Mouse (Mus musculus) liver, embryonic 13.5 days (tissue): Measurements from ENCODE around the gene Ntm. TPM values are rescaled to one million over a fixed set of nuclear protein-coding genes. Genes with fewer than 3 reads are reported as not detected.

Experiments used
- ATAC-seq: fragments of 200-750 bp; cut with Nextera tagmentation; 2 replicates; pipeline ENCODE4 v1.8.0; 2017; ENCODE audit warnings: low read depth, mild to moderate bottlenecking, moderate number of reproducible peaks, moderate library complexity
- DNase-seq: peaks from one replicate; pipeline ENCODE4 v3.0.0; 2022
- H3K27ac ChIP-seq: fragments of 300-500 bp; sonication (generic); 2 replicates; pipeline ENCODE4 v1.5.1; 2015; ENCODE audit warnings: moderate library complexity, mild to moderate bottlenecking, inconsistent platforms
- H3K27me3 ChIP-seq: fragments of 300-500 bp; sonication (generic); 2 replicates; pipeline ENCODE4 v1.6.1; 2015; ENCODE audit warnings: mild to moderate bottlenecking, inconsistent platforms
- H3K36me3 ChIP-seq: fragments of 300-500 bp; sonication (generic); 2 replicates; pipeline ENCODE4 v1.6.1; 2015; ENCODE audit warnings: mild to moderate bottlenecking, inconsistent platforms
- H3K4me1 ChIP-seq: fragments of 300-500 bp; sonication (generic); replicated peaks from 2 replicates; pipeline ENCODE4 v1.6.1; 2015; ENCODE audit warnings: inconsistent platforms
- H3K4me2 ChIP-seq: fragments of 300-500 bp; sonication (generic); 2 replicates; pipeline ENCODE4 v1.6.1; 2015; ENCODE audit warnings: inconsistent platforms, mild to moderate bottlenecking, moderate library complexity
- H3K4me3 ChIP-seq: fragments of 300-500 bp; sonication (generic); replicated peaks from 2 replicates; pipeline ENCODE4 v1.5.1; 2015; ENCODE audit warnings: mild to moderate bottlenecking, inconsistent platforms
- H3K9ac ChIP-seq: fragments of 300-500 bp; sonication (generic); 2 replicates; pipeline ENCODE4 v1.6.1; 2015; ENCODE audit warnings: mild to moderate bottlenecking, inconsistent platforms
- H3K9me3 ChIP-seq: fragments of 300-500 bp; sonication (generic); replicated peaks from 2 replicates; pipeline ENCODE4 v1.6.1; 2016; ENCODE audit warnings: inconsistent platforms
- WGBS: fragments of 180-500 bp; shearing (Covaris S2); methylation state at CpG from one replicate; pipeline ENCODE4 v1.1.7; 2015; ENCODE audit not compliant: insufficient replicate concordance; 5-methylcytosine and 5-hydroxymethylcytosine counted together
- polyA plus RNA-seq: library from polyadenylated mRNA; unstranded; fragments of >200 nt; fragmentation: Nextera tagmentation; extraction: Ambion mirVana; gene quantifications from 2 replicates; pipeline ENCODE4 v1.2.1, GENCODE M21; 2015

Gene Ntm
- polyA plus RNA-seq, 1 experiment from 2014 or later: 1.2 TPM

DNA sequence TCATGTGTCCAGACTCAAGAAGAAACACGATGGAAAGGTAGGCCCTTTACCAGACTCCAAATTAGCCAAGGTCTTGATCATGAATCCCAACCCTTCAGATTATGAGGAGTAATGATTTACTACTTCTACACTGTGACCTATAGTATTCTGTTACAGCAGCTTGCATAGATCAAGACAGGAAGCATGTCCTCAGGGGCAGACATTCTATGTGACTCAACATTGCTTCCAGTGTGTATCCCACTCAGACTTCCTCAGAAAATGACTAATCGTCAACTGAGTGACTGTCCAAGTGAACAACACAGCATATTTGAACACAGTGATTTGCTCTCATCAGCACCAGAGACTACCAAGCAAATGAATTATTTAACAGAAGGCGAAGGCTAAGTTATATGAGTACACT lies 632.5 kb downstream of the Ntm start:
- Histone ChIP-seq H3K9ac (no peak overlapping the region), H3K4me1 (no peaks in the 10 kb centered on the region), H3K36me3 (no peaks in the 10 kb centered on the region), H3K27me3 (no peaks in the 10 kb centered on the region), H3K4me2 (no peak overlapping the region), H3K9me3 (no peaks in the 10 kb centered on the region), H3K4me3 (no peak overlapping the region), H3K27ac (no peak overlapping the region)
- ATAC-seq (no peak), DNase-seq (no peak)
- WGBS: 55% methylated on average over 3 of the region's 3 CpGs

DNA sequence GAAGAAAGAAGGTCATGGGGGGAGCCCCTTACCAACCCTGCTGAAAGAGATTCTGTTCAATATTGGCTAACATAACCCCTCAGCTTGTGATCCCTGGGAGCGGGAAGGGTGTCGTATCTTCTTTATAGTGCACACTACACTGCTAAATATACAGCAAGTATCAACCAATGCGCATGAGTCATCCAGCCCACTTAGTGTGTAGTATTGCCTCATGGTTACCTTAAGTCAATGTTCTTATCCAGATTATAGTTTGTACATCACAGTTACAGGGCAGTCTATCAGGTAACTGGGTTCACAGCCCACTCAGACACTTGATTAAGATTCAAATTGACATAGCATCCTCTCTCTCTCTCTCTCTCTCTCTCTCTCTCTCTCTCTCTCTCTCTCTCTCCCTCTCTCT lies 636.7 kb downstream of the Ntm start:
- 73% methylated on average over 3 of the region's 3 CpGs for WGBS
- Histone ChIP-seq H3K36me3 (no peaks in the 10 kb centered on the region), H3K27ac (no peak overlapping the region), H3K9ac (no peak overlapping the region), H3K4me1 (no peaks in the 10 kb centered on the region), H3K4me3 (no peak overlapping the region), H3K9me3 (no peaks in the 10 kb centered on the region), H3K27me3 (no peaks in the 10 kb centered on the region), H3K4me2 (no peak overlapping the region)
- ATAC-seq (no peak), DNase-seq (no peak)

DNA sequence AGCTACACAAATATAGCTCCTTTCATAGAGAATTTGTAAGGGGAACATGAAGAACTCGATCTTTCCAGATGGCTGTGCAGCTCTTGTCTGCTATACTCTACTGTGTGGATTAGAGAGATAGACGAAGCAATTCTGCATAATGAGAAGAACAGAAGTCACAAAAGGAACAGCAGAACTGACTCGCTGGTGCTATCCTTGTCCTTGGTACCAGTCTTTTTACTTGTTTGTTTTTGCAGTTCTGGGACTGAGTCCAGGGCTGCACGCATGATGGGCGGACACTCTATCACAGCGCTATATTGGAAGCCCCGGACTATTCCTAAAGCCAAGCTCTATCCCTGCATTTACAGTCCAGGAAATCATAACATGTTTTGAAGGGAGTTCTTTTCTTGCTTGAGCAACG lies 637.8 kb downstream of the Ntm start:
- ATAC-seq: no peak
- Histone ChIP-seq H3K36me3 (no peaks in the 10 kb centered on the region), H3K4me2 (no peak overlapping the region), H3K9ac (no peak overlapping the region), H3K9me3 (no peaks in the 10 kb centered on the region), H3K27ac (no peak overlapping the region), H3K4me1 (no peaks in the 10 kb centered on the region), H3K27me3 (no peaks in the 10 kb centered on the region), H3K4me3 (no peak overlapping the region)
- 62% methylated on average over 8 of the region's 8 CpGs for WGBS
- no peak for DNase-seq

DNA sequence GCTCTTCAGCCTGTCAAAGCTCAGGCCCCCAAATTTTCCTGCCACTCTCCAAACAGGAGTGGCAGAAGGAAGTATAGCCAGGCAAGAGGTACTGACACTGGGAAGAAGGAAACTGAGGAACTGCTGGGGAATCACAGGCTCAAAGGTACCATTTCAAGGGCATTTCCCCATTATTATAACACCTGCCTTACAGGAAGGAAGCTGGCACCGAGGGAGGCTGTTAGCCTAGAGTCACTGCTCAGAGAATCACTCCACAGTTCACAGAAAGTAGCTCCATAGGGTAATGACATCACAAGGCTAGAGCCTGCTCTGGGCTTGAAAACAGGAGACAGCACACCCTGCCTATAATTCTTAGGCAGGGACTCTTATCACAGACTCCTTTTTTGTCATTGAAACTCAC lies 643.7 kb downstream of the Ntm start:
- 37% methylated on average over 1 of the region's 1 CpGs for WGBS
- no peaks in the 10 kb centered on the region for H3K27me3 ChIP-seq
- no peak for ATAC-seq

DNA sequence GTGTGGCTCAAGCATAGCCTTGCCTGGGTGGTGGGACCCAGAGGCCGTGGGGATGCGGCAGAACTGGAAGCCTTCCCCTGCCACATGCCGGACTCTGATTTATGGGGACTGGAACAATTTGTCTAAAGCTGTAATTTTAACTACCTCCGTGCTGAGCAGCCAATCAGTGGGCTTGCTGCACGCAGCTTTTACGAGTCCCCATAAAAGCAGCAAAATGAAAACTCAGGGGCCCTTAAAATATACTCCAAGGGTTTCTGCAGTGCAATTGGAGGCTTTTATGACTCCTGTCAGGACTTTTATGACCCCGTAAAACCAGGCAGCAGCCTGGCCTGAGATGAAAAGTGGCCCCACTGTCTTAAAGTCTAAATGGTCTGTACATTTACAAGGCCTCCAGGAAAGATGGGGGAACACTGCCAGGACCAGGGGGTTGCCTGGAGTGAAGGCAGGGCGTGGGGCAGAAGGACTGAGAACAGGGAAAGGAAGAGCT lies 644.2 kb downstream of the Ntm start:
- Histone ChIP-seq H3K27ac (no peak overlapping the region), H3K9ac (no peak overlapping the region), H3K4me1 (no peaks in the 10 kb centered on the region), H3K4me3 (no peak overlapping the region), H3K4me2 (no peak overlapping the region), H3K9me3 (no peaks in the 10 kb centered on the region), H3K27me3 (no peaks in the 10 kb centered on the region), H3K36me3 (no peaks in the 10 kb centered on the region)
- WGBS: 43% methylated on average over 8 of the region's 8 CpGs
- DNase-seq (no peak), ATAC-seq (no peak)

More for the DNA sequence above, 643.7 kb downstream of the Ntm start:
- H3K36me3 ChIP-seq: no peaks in the 10 kb centered on the region
- no peaks in the 10 kb centered on the region for H3K9me3 ChIP-seq
- no peak overlapping the region for H3K4me2 ChIP-seq
- no peak overlapping the region for H3K4me3 ChIP-seq
- no peaks in the 10 kb centered on the region for H3K4me1 ChIP-seq
- no peak overlapping the region for H3K9ac ChIP-seq
- no peak for DNase-seq
- H3K27ac ChIP-seq: no peak overlapping the region

DNA sequence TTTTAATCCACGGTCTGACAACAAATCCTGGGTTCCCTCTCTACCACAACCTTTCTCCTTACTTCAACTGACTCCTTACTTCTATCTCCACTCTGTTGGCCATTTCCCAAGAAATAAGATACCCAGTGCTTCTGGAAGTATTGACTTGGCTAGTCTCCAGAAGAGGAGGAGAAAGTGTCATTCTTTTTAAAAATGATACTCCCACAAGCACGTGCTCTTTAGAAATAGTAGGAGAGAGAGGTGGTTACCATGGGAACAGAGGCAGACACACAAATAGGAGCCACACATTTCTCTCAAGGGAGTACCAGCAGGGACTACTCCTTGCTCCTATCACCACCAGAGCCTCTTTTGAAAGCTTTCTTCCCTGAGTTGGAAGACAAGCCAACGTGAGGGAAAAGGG lies 645.3 kb downstream of the Ntm start:
- Histone ChIP-seq H3K9ac (no peak overlapping the region), H3K4me3 (no peak overlapping the region), H3K9me3 (no peaks in the 10 kb centered on the region), H3K4me1 (no peaks in the 10 kb centered on the region), H3K4me2 (no peak overlapping the region), H3K36me3 (no peaks in the 10 kb centered on the region), H3K27ac (no peak overlapping the region), H3K27me3 (no peaks in the 10 kb centered on the region)
- DNase-seq (no peak), ATAC-seq (no peak)
- 42% methylated on average over 3 of the region's 3 CpGs for WGBS

DNA sequence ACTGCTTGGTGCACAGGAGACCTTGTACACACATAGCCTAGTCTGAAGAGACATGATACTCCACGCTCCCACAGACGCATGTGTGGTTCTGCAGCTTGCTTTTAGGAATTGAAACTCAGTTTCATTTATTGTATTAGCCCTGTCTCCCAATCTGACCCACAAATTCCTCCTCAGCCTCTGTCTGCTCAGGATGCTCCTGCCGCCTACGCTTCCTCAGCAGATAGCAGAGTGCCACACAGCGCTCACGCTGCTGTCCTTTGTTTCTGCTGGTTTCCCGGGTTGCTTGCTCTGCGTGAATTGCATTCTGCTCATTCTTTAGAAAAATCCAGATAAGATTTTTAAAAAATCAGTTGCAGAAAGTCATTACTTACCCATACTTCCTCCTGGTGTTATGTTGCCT lies 647.1 kb downstream of the Ntm start:
- no peak for ATAC-seq
- H3K27ac ChIP-seq: no peak overlapping the region
- H3K9ac ChIP-seq: no peak overlapping the region
- no peaks in the 10 kb centered on the region for H3K9me3 ChIP-seq
- DNase-seq: no peak
- no peaks in the 10 kb centered on the region for H3K27me3 ChIP-seq
- H3K36me3 ChIP-seq: no peaks in the 10 kb centered on the region
- H3K4me3 ChIP-seq: no peak overlapping the region
- no peaks in the 10 kb centered on the region for H3K4me1 ChIP-seq
- WGBS: 34% methylated on average over 8 of the region's 8 CpGs
- H3K4me2 ChIP-seq: no peak overlapping the region

DNA sequence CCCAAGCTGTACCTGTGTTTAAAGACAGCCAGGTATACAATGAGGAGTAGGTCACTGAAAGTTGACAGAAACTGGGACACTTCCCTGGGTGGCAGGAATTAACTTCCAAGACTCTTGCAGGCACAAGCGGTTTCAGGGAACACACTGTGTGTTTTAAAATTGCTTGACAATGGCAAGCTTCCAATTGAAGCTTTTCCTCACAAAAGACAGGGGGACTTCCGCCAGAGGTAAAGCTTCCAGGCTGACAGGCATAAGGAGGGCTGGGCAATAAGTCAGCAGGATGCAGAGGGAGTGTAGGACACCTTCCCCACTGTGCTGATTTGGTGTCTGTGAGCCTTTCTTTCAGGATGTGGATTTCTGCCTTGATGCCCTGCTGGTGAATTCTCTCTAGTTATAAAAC lies 656.0 kb downstream of the Ntm start:
- Histone ChIP-seq H3K4me2 (no peak overlapping the region), H3K9ac (no peak overlapping the region), H3K27me3 (no peaks in the 10 kb centered on the region), H3K27ac (no peak overlapping the region), H3K4me1 (no peaks in the 10 kb centered on the region), H3K36me3 (no peaks in the 10 kb centered on the region), H3K9me3 (no peaks in the 10 kb centered on the region), H3K4me3 (no peak overlapping the region)
- whole genome bisulfite sequencing: 15% methylated on average over 2 of the region's 2 CpGs
- DNase-seq (no peak), ATAC-seq (no peak)

DNA sequence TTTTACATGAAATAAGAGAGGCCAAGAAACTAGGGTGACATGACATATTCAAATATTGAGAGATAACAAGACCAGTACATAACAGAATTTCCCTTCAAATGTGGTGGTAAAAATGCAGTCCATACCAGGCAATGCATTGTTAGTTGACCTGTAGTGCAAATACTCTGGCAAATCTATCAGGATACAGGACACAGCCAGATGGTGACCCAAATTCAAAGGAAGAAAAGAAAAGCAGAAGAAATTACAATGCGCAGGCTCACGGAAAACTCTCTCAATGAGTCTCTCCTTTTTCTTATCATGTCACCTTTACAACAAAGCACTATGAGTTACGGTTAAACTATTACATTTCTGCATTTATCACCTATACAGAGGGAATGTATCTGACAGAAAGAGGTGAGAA lies 664.6 kb downstream of the Ntm start:
- no peaks in the 10 kb centered on the region for H3K36me3 ChIP-seq
- H3K9me3 ChIP-seq: no peaks in the 10 kb centered on the region
- H3K9ac ChIP-seq: no peak overlapping the region
- no peaks in the 10 kb centered on the region for H3K27me3 ChIP-seq
- no peak for DNase-seq
- H3K4me3 ChIP-seq: no peak overlapping the region
- 74% methylated on average over 3 of the region's 3 CpGs for WGBS
- no peaks in the 10 kb centered on the region for H3K4me1 ChIP-seq
- H3K27ac ChIP-seq: no peak overlapping the region
- ATAC-seq: no peak
- H3K4me2 ChIP-seq: no peak overlapping the region

DNA sequence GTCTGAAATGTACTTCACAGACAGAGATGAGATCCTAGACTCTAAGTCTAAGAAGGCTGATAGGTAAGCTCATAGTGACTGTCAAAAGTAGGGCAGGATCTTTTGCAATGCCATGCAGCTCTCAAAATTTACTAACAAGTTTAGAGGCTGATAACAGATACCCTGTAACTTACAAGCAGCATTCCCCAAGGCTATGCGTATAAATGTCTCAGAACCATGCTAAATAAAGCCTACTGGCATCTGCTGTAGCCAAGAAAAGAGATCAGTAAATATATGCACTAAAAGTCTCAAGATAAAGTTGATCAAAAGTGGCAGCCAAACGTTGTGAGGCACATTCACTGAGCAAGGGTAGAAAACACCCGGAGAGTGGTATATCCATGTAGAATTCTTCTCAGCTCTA lies 666.2 kb downstream of the Ntm start:
- H3K36me3 ChIP-seq: no peaks in the 10 kb centered on the region
- ATAC-seq: no peak
- H3K9ac ChIP-seq: no peak overlapping the region
- no peak overlapping the region for H3K4me3 ChIP-seq
- no peak overlapping the region for H3K4me2 ChIP-seq
- no peaks in the 10 kb centered on the region for H3K27me3 ChIP-seq
- no peaks in the 10 kb centered on the region for H3K4me1 ChIP-seq
- WGBS: 67% methylated on average over 3 of the region's 3 CpGs
- DNase-seq: no peak
- H3K9me3 ChIP-seq: no peaks in the 10 kb centered on the region
- no peak overlapping the region for H3K27ac ChIP-seq

DNA sequence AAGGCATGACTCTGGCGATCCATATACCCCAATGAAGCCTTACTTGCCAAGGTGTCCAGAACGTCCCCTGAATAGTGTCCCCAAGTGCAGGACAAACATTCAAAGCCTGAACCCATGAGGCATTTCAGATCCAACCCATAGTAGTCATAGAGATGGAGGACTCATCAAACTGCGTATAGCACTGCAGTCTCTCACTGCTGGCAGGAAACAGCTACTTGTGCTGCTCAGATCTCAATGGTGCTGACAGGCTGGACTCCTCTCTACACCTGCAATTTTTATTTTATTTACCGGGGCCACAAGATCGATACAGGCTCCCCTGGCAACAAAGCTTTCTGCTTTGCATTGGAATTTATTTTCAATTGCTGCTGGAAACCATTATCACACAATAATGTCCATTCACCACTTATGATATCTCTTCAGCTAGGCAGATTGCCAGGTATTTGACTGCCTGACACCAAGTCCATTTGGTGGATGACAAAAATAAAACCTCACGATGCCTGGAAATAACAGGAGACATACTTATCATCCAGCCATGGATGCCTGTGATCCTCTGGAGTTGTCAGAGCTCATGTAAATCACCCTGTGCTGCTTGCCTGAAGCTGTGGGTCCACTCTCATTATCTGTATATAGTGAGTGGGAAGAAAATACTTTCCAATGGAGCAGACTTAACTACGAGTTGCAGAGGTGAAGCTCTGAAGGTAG lies 674.8 kb downstream of the Ntm start:
- no peaks in the 10 kb centered on the region for H3K27me3 ChIP-seq
- H3K27ac ChIP-seq: no peak overlapping the region
- no peak overlapping the region for H3K4me2 ChIP-seq
- no peaks in the 10 kb centered on the region for H3K9me3 ChIP-seq
- no peak for DNase-seq
- no peak overlapping the region for H3K9ac ChIP-seq
- no peak overlapping the region for H3K4me3 ChIP-seq
- no peaks in the 10 kb centered on the region for H3K36me3 ChIP-seq
- no peaks in the 10 kb centered on the region for H3K4me1 ChIP-seq
- 58% methylated on average over 7 of the region's 7 CpGs for WGBS
- no peak for ATAC-seq

DNA sequence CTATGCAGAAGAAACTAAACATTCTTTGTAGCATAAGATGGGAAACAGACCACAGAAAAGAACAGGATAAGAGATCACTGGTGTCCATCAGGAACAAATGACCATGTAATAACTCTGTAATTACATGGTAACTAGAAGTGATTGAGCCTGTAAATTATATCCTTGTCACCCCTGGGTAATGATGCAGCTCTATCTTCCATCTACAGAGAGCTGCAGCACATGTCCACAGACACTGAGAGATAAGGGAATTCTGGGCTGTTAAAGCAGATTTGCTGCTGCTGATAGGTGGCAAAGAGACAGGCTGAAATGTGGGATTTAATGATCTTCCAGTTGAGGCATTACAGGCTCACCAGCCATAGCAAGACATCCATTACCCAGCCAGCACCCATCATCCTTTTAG lies 677.8 kb downstream of the Ntm start:
- DNase-seq (no peak), ATAC-seq (no peak)
- Histone ChIP-seq H3K4me2 (no peak overlapping the region), H3K9ac (no peak overlapping the region), H3K36me3 (no peaks in the 10 kb centered on the region), H3K4me3 (no peak overlapping the region), H3K27me3 (no peaks in the 10 kb centered on the region), H3K9me3 (no peaks in the 10 kb centered on the region), H3K27ac (no peak overlapping the region), H3K4me1 (no peaks in the 10 kb centered on the region)
